Mouse (Mus musculus) bone marrow, adult 2 months (tissue): ENCODE data around the gene Arhgap15. TPM values are rescaled to one million over a fixed set of nuclear protein-coding genes. Genes with fewer than 3 reads are reported as not detected.

ENCODE experiments used
- H3K27ac ChIP-seq: fragments of 200-500 bp; 2 replicates; pipeline ENCODE4 v1.5.1; 2012; ENCODE audit warnings: low read depth, mild to moderate bottlenecking, control low read depth, inconsistent platforms, low read length; ENCODE audit not compliant: control insufficient read depth, poor library complexity, insufficient read depth
- H3K4me1 ChIP-seq: fragments of 200-500 bp; 2 replicates; pipeline ENCODE4 v1.6.1; 2011; ENCODE audit warnings: low read length; ENCODE audit not compliant: control insufficient read depth, insufficient read depth
- H3K4me3 ChIP-seq: fragments of 200-500 bp; replicated peaks from 2 replicates; pipeline ENCODE3; 2011; ENCODE audit warnings: mild to moderate bottlenecking, low read depth, low read length, control low read depth; ENCODE audit not compliant: control insufficient read depth
- CTCF ChIP-seq: fragments of 200-500 bp; IDR thresholded peaks from 2 replicates; pipeline ENCODE4 v1.5.1; 2011; ENCODE audit warnings: low read length, control low read depth; ENCODE audit not compliant: control insufficient read depth, insufficient read depth
- POLR2A ChIP-seq: fragments of 200-500 bp; IDR thresholded peaks from 2 replicates; pipeline ENCODE4 v1.6.1; 2011; ENCODE audit warnings: low read depth, mild to moderate bottlenecking, control low read depth, low read length, borderline replicate concordance; ENCODE audit not compliant: control insufficient read depth
- WGBS: fragments of 180-500 bp; shearing (Covaris S2); methylation state at CpG from one replicate; pipeline ENCODE4 v1.1.7; 2018; 5-methylcytosine and 5-hydroxymethylcytosine counted together
- polyA plus RNA-seq: library from polyadenylated mRNA; stranded (reverse); fragments of >200 nt; gene quantifications from 2 replicates; pipeline ENCODE4 v1.2.4, GENCODE M21; 2011; ENCODE audit warnings: low replicate concordance; ENCODE audit not compliant: missing spikeins, insufficient read depth, insufficient read length

Gene Arhgap15
- polyA plus RNA-seq, 1 experiment = 14.5 TPM

DNA sequence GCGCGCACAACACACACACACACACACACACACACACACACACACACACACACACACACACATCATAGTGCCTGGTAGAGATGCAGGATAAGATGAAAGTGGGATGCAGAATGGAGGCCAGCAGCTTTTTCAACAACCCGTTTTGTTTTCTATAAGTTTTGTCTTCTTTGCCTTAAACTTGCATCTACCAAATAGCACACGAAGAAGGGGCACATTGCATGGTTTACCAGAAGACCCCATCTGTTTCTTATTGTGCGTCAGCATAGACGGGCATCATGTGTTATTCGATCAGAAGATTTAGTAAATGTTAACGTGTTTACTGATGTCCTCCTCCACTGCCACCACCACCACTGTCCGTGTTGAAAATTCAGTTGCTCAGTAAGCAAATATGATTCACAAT, 311.7 kb downstream of the Arhgap15 start:
- no peak for TF ChIP-seq POLR2A
- TF ChIP-seq CTCF = no peak
- 89% methylated on average over 9 of the region's 9 CpGs for WGBS

DNA sequence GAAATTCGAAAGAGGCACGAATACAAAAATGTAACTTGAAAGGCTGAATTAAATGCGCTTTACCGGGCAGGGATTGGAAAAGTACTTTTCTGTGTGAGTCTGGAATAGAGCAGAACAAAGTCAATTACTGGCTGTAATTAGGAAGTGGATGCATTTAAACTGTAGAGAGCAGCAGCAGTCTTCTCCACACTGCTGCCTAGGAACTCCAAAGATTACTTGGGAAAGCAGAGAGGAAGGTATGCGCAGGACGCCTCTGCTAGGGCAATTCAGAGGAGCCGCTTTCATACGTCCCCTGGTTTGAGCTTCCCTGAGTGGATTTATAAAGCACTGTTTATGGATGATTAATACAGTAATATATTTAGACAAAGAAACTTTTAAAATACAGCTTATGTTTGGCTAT, 312.1 kb downstream of the Arhgap15 start:
- H3K4me1 ChIP-seq = no peaks in the 10 kb centered on the region
- no peak overlapping the region for H3K27ac ChIP-seq
- TF ChIP-seq CTCF = no peak
- TF ChIP-seq POLR2A = no peak
- no peak overlapping the region for H3K4me3 ChIP-seq
- WGBS = 92% methylated on average over 8 of the region's 8 CpGs

More for the DNA sequence above, 311.7 kb downstream of the Arhgap15 start:
- Histone ChIP-seq H3K4me1 (no peaks in the 10 kb centered on the region), H3K4me3 (no peak overlapping the region), H3K27ac (no peak overlapping the region)

- H3K4me1 ChIP-seq = no peaks in the 10 kb centered on the region
- no peak overlapping the region for H3K27ac ChIP-seq
- WGBS = 69% methylated on average over 5 of the region's 5 CpGs
- H3K4me3 ChIP-seq = no peak overlapping the region
- TF ChIP-seq POLR2A = no peak
- TF ChIP-seq CTCF = no peak
Observed at GRCm38 (mm10) chr2:44065067-44065466, 316.4 kb downstream of the Arhgap15 start.

GRCm38 (mm10) chr2:44068151-44068840, 319.7 kb downstream of the Arhgap15 start:
- WGBS = 83% methylated on average over 7 of the region's 7 CpGs
- Histone ChIP-seq H3K27ac (no peak overlapping the region), H3K4me3 (no peak overlapping the region), H3K4me1 (no peaks in the 10 kb centered on the region)
- TF ChIP-seq POLR2A = no peak
- no peak for TF ChIP-seq CTCF

- no peak for TF ChIP-seq POLR2A
- no peak for TF ChIP-seq CTCF
- Histone ChIP-seq H3K4me1 (no peaks in the 10 kb centered on the region), H3K27ac (no peak overlapping the region), H3K4me3 (no peak overlapping the region)
- WGBS = 85% methylated on average over 2 of the region's 2 CpGs
Observed at GRCm38 (mm10) chr2:44068906-44069305, 320.3 kb downstream of the Arhgap15 start.

DNA sequence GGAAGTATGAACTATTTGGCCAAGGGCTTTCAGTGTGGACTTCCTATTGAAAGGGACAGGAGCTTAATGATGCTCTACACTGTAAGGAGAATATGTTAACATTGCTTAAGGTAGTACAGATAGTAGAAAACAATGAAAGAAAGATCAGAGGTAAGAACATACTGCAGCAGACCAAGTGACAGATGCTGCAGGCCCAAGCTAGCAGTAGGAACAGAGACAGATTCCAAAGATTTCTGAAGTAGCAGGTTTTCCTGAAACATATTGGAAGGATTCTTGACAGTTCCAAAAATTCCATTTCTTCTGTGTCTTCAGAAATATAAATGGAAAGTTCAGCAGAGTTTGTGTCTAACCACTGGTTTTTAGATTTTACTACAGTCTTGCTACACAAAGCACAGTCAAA, 327.9 kb downstream of the Arhgap15 start:
- Histone ChIP-seq H3K4me1 (no peaks in the 10 kb centered on the region), H3K27ac (no peak overlapping the region), H3K4me3 (no peak overlapping the region)
- TF ChIP-seq POLR2A = no peak
- TF ChIP-seq CTCF = no peak

DNA sequence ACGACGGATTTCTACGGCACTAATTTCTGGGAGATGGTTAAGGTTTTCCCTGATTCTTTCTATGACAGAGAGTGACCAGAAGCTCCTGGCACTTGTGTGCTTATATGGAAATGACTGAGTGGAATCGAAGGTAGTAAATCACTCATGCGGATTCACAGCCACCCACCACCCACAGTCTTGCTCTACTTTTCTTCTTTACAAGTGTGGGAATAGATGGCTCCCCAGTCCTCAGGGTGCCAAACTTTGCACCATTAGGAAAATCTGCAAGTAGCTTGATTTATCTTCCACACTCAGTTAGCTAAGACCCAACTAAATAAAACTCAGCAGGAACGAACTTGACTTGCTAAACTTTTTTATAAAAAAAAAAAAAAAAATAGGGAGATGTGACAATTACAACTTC, 331.9 kb downstream of the Arhgap15 start:
- Histone ChIP-seq H3K4me1 (no peaks in the 10 kb centered on the region), H3K4me3 (no peak overlapping the region), H3K27ac (no peak overlapping the region)
- TF ChIP-seq POLR2A = no peak
- TF ChIP-seq CTCF = no peak
- 88% methylated on average over 6 of the region's 6 CpGs for WGBS

- TF ChIP-seq CTCF (no peak), POLR2A (no peak)
- no peaks in the 10 kb centered on the region for H3K4me1 ChIP-seq
- H3K27ac ChIP-seq = no peak overlapping the region
- H3K4me3 ChIP-seq = no peak overlapping the region
- WGBS = 82% methylated on average over 4 of the region's 4 CpGs
Observed at GRCm38 (mm10) chr2:44081241-44081640, 332.6 kb downstream of the Arhgap15 start.

DNA sequence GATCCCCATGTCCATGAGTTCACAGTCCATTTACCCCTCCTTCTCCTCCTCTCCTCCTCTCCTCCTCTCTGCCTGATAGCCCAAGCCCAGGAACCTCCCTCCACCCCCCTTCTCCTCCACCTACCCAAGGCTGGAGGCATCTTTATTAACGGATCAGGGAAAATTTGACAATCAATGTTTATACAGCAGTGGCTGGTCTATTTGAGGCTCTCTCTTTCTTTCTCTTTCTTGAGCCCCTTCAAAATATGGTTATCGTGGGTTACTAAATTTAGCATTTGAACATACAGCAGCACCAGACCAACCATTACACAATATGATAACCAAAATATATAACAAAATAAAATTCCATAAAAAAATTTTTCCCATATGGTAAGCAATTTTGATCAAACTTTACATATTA, 335.8 kb downstream of the Arhgap15 start:
- no peak for TF ChIP-seq CTCF
- no peak for TF ChIP-seq POLR2A
- WGBS = 72% methylated on average over 2 of the region's 2 CpGs
- Histone ChIP-seq H3K27ac (no peak overlapping the region), H3K4me1 (no peaks in the 10 kb centered on the region), H3K4me3 (no peak overlapping the region)
